Mouse (Mus musculus): ENCODE results near the gene Gm12248. TPM values are rescaled to one million over a fixed set of nuclear protein-coding genes. Genes with fewer than 3 reads are reported as not detected.
A peak's percentile ranks its signal among the peaks of the same experiment; 100 is the strongest.
"Not testable (repeated sequence)": the region's sequence is repeated elsewhere in the genome, so short reads cannot be mapped to it uniquely, and the experiment has no call there.

The Gm12248 gene
- polyA plus RNA-seq, 1 experiment = 1.5 TPM

GRCm38 (mm10) chr11:58102581-58103343 is 9.8 kb upstream of the Gm12248 start:
- Histone ChIP-seq H3K27ac (ENCODE audit: control insufficient read depth, insufficient read depth, low read depth, low read length) (peak overlapping the region; percentile 98), H3K36me3 (ENCODE audit: control insufficient read depth, insufficient read depth, low read length) (no peaks in the 10 kb centered on the region), H3K4me1 (ENCODE audit: control insufficient read depth, insufficient read depth, low read length) (peaks cover 13% of the 10 kb centered on the region), H3K27me3 (ENCODE audit: control insufficient read depth, insufficient read depth, low read length) (no peaks in the 10 kb centered on the region), H3K4me3 (ENCODE audit: control insufficient read depth, low read depth, low read length) (peak overlapping the region; percentile 93)
- no peak for TF ChIP-seq POLR2A (IDR thresholded peaks at IDR 0.05; ENCODE audit: control insufficient read depth, low read depth, low read length)
- no peak for TF ChIP-seq CTCF (IDR thresholded peaks at IDR 0.05; ENCODE audit: control insufficient read depth, insufficient read depth, insufficient replicate concordance, low read depth, low read length)

GRCm38 (mm10) chr11:58102146-58102545 is 9.2 kb upstream of the Gm12248 start:
- no peak for TF ChIP-seq POLR2A (IDR thresholded peaks at IDR 0.05; ENCODE audit: control insufficient read depth, low read depth, low read length)
- TF ChIP-seq CTCF (IDR thresholded peaks at IDR 0.05; ENCODE audit: control insufficient read depth, insufficient read depth, insufficient replicate concordance, low read depth, low read length) = no peak
- H3K27me3 ChIP-seq (ENCODE audit: control insufficient read depth, insufficient read depth, low read length) = no peaks in the 10 kb centered on the region
- no peaks in the 10 kb centered on the region for H3K36me3 ChIP-seq (ENCODE audit: control insufficient read depth, insufficient read depth, low read length)
- no peak overlapping the region for H3K27ac ChIP-seq (ENCODE audit: control insufficient read depth, insufficient read depth, low read depth, low read length)
- H3K4me3 ChIP-seq (ENCODE audit: control insufficient read depth, low read depth, low read length) = no peak overlapping the region; the same call in 1 of the 2 replicates
- H3K4me1 ChIP-seq (ENCODE audit: control insufficient read depth, insufficient read depth, low read length) = peaks cover 16% of the 10 kb centered on the region

GRCm38 (mm10) chr11:58101194-58101720 is 8.3 kb upstream of the Gm12248 start:
- no peak overlapping the region for H3K4me3 ChIP-seq (ENCODE audit: control insufficient read depth, low read depth, low read length)
- H3K27me3 ChIP-seq (ENCODE audit: control insufficient read depth, insufficient read depth, low read length) = no peaks in the 10 kb centered on the region
- H3K4me1 ChIP-seq (ENCODE audit: control insufficient read depth, insufficient read depth, low read length) = peaks cover 16% of the 10 kb centered on the region
- no peak for TF ChIP-seq CTCF (IDR thresholded peaks at IDR 0.05; ENCODE audit: control insufficient read depth, insufficient read depth, insufficient replicate concordance, low read depth, low read length)
- no peak for TF ChIP-seq POLR2A (IDR thresholded peaks at IDR 0.05; ENCODE audit: control insufficient read depth, low read depth, low read length)
- H3K36me3 ChIP-seq (ENCODE audit: control insufficient read depth, insufficient read depth, low read length) = no peaks in the 10 kb centered on the region
- no peak overlapping the region for H3K27ac ChIP-seq (ENCODE audit: control insufficient read depth, insufficient read depth, low read depth, low read length)

DNA sequence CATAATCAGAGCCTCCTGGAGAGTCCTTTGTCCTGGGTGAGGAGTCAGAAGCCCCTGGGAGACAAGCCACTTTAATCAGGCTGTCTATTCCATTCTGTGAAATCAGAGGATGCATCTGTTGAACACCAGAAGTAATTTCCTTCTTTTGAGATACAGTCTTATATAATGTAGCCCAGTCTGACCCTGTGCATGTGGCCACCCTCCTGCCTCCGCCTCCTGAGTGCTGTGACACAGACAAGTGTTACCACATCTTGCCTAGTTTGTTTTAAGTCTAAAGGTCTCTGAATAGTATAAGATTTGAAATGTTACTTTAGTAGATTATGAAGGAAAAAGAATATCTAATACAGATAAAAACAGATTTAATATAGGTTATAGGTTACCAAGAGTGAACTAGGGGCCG is 7.1 kb upstream of the Gm12248 start:
- no peak for TF ChIP-seq POLR2A (IDR thresholded peaks at IDR 0.05; ENCODE audit: control insufficient read depth, low read depth, low read length)
- Histone ChIP-seq H3K36me3 (ENCODE audit: control insufficient read depth, insufficient read depth, low read length) (no peaks in the 10 kb centered on the region), H3K4me3 (ENCODE audit: control insufficient read depth, low read depth, low read length) (no peak overlapping the region), H3K4me1 (ENCODE audit: control insufficient read depth, insufficient read depth, low read length) (peaks cover 14% of the 10 kb centered on the region), H3K27ac (ENCODE audit: control insufficient read depth, insufficient read depth, low read depth, low read length) (no peak overlapping the region), H3K27me3 (ENCODE audit: control insufficient read depth, insufficient read depth, low read length) (no peaks in the 10 kb centered on the region)

DNA sequence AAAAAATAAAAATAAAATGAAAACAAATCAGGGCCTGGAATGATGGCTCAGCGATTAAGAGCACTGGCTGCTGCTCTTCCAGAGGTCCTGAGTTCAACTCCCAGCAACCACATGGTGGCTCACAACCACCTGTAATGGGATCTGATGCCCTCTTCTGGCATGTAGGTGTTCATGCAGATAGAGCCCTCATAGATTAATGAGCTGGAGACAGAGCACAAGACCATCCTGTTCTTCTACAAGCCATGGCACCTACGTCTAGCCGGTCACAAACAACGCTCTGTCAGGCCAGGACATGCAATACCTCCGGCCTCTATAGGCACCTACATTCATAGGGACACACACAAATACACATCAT is 5.4 kb upstream of the Gm12248 start:
- not testable (repeated sequence) for H3K27ac ChIP-seq (ENCODE audit: control insufficient read depth, insufficient read depth, low read depth, low read length); H3K4me3 ChIP-seq (ENCODE audit: control insufficient read depth, low read depth, low read length); H3K36me3 ChIP-seq (ENCODE audit: control insufficient read depth, insufficient read depth, low read length); H3K27me3 ChIP-seq (ENCODE audit: control insufficient read depth, insufficient read depth, low read length)
- H3K4me1 ChIP-seq (ENCODE audit: control insufficient read depth, insufficient read depth, low read length) = peaks cover 10% of the 10 kb centered on the region

GRCm38 (mm10) chr11:58097621-58098365 is 4.9 kb upstream of the Gm12248 start:
- Histone ChIP-seq H3K4me1 (ENCODE audit: control insufficient read depth, insufficient read depth, low read length) (peaks cover 9% of the 10 kb centered on the region), H3K27me3 (ENCODE audit: control insufficient read depth, insufficient read depth, low read length) (no peaks in the 10 kb centered on the region), H3K36me3 (ENCODE audit: control insufficient read depth, insufficient read depth, low read length) (no peaks in the 10 kb centered on the region), H3K27ac (ENCODE audit: control insufficient read depth, insufficient read depth, low read depth, low read length) (no peak overlapping the region), H3K4me3 (ENCODE audit: control insufficient read depth, low read depth, low read length) (peak overlapping the region; percentile 66)
- TF ChIP-seq POLR2A (IDR thresholded peaks at IDR 0.05; ENCODE audit: control insufficient read depth, low read depth, low read length) (no peak; the same call in 1 of the 2 replicates), CTCF (IDR thresholded peaks at IDR 0.05; ENCODE audit: control insufficient read depth, insufficient read depth, insufficient replicate concordance, low read depth, low read length) (no peak)

DNA sequence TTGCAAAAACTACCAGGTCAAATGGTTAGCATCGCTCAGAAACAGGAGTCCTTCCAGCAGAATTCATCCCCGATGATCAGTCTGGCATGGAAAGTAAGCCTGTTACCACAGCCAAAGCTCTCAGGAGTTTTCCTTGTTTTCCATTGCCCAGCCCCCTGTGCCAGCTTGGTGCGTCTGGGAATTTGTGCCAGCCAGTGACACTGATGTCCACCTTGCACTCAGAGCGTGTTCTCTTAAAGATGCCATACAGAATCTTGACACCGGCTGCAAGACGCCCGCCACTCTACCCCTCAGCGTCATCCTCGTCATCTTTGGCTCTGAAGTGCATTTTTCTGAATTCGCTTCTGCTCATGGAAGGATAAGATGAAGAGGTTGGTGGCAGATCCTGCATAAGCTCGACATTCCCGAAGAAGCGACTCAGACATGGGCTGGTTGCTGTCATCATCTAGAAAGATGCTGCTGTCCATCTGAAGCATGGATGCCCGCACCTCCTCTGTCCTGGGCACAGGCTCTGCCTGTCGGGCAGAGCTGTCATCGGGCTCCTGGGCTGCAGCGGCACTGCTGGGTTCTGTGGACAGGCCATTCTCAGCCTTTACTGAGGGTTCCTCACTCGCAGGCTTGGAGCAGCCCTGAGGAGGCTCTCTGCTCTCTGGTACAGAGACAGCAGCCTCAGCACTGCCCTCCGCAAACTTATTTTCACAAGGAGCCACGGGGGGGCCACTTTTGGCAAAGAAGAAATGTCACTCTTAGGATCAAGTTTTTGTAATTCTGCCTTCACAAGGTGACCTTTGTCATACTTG is 4.1 kb upstream of the Gm12248 start:
- Histone ChIP-seq H3K27ac (ENCODE audit: control insufficient read depth, insufficient read depth, low read depth, low read length) (no peak overlapping the region), H3K4me3 (ENCODE audit: control insufficient read depth, low read depth, low read length) (peak overlapping the region; percentile 66), H3K4me1 (ENCODE audit: control insufficient read depth, insufficient read depth, low read length) (peaks cover 3% of the 10 kb centered on the region; the same call in 1 of the 2 replicates), H3K36me3 (ENCODE audit: control insufficient read depth, insufficient read depth, low read length) (no peaks in the 10 kb centered on the region), H3K27me3 (ENCODE audit: control insufficient read depth, insufficient read depth, low read length) (no peaks in the 10 kb centered on the region)
- TF ChIP-seq POLR2A (IDR thresholded peaks at IDR 0.05; ENCODE audit: control insufficient read depth, low read depth, low read length) = no peak
- no peak for TF ChIP-seq CTCF (IDR thresholded peaks at IDR 0.05; ENCODE audit: control insufficient read depth, insufficient read depth, insufficient replicate concordance, low read depth, low read length)

Measured in testis, adult 2 months (tissue).